Mouse (Mus musculus) midbrain, embryonic 14.5 days (tissue): ENCODE measurements around the gene Tnnt3. TPM values are rescaled to one million over a fixed set of nuclear protein-coding genes. Genes with fewer than 3 reads are reported as not detected.
A peak's percentile ranks its signal among the peaks of the same experiment; 100 is the strongest.

ENCODE experiments used
- ATAC-seq: fragments of 200-750 bp; cut with Nextera tagmentation; 2 replicates; pipeline ENCODE4 v1.8.0; 2017; ENCODE audit warnings: moderate number of reproducible peaks, moderate library complexity; ENCODE audit not compliant: low FRiP score, low TSS enrichment
- DNase-seq: peaks from one replicate; pipeline ENCODE4 v3.0.0-alpha.2; 2015
- H3K27ac ChIP-seq: fragments of 300-500 bp; sonication (generic); replicated peaks from 2 replicates; pipeline ENCODE4 v1.5.1; 2014; ENCODE audit warnings: mild to moderate bottlenecking, low read depth, low read length, moderate library complexity
- H3K27me3 ChIP-seq: fragments of 300-500 bp; sonication (generic); 2 replicates; pipeline ENCODE4 v1.6.1; 2014; ENCODE audit warnings: low read length, control low read depth, mixed read lengths; ENCODE audit not compliant: control insufficient read depth, insufficient read depth
- H3K36me3 ChIP-seq: fragments of 300-500 bp; sonication (generic); 2 replicates; pipeline ENCODE4 v1.6.1; 2014; ENCODE audit warnings: low read length, control low read depth; ENCODE audit not compliant: control insufficient read depth, insufficient read depth
- H3K4me1 ChIP-seq: fragments of 300-500 bp; sonication (generic); 2 replicates; pipeline ENCODE4 v1.6.1; 2014; ENCODE audit warnings: mild to moderate bottlenecking, antibody characterized with exemption, low read length, control low read depth; ENCODE audit not compliant: control insufficient read depth, insufficient read depth
- H3K4me2 ChIP-seq: fragments of 300-500 bp; sonication (generic); 2 replicates; pipeline ENCODE4 v1.6.1; 2014; ENCODE audit warnings: mild to moderate bottlenecking, low read length, moderate library complexity
- H3K4me3 ChIP-seq: fragments of 300-500 bp; sonication (generic); replicated peaks from 2 replicates; pipeline ENCODE4 v1.5.1; 2014; ENCODE audit warnings: low read depth, low read length
- H3K9ac ChIP-seq: fragments of 300-500 bp; sonication (generic); replicated peaks from 2 replicates; pipeline ENCODE4 v1.6.1; 2014; ENCODE audit warnings: mild to moderate bottlenecking, low read length, moderate library complexity
- H3K9me3 ChIP-seq: fragments of 300-500 bp; sonication (generic); 2 replicates; pipeline ENCODE4 v1.6.1; 2016; ENCODE audit warnings: low read length, control low read depth, mixed read lengths; ENCODE audit not compliant: control insufficient read depth
- WGBS: fragments of 180-500 bp; shearing (Covaris S2); extraction: QIAGEN DNeasy Blood & Tissue Kit; methylation state at CpG from one replicate; pipeline ENCODE4 v1.1.7; 2014; 5-methylcytosine and 5-hydroxymethylcytosine counted together
- polyA plus RNA-seq: library from polyadenylated mRNA; unstranded; fragments of >200 nt; fragmentation: Nextera tagmentation; extraction: Ambion mirVana; gene quantifications from 2 replicates; pipeline ENCODE4 v1.2.1, GENCODE M21; 2014

Tnnt3 gene
- polyA plus RNA-seq, 1 experiment from 2014 or later, result 1.1 TPM

DNA sequence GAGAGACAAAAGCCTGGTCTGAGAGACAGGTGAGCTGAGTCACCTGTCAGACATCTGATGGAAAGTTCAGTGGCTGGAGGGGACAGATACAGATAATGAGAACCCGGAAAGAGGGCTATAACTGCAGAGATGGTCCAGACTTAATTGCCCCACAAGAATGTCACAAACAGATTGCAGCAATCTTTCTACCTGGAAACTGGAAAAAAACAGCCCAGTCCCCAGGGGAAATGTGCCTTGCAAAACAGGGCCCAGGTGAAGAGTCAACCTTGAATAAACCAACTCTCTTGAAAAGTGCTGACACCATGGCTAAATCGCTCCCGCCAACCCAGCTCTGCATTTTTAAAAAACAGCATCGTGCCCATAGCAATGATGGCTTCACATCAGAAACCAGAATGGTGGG lies 21.7 kb downstream of the Tnnt3 start:
- Histone ChIP-seq H3K9ac (no peak overlapping the region), H3K4me3 (no peak overlapping the region), H3K27me3 (no peaks in the 10 kb centered on the region; the same call in 1 of the 2 replicates), H3K36me3 (no peaks in the 10 kb centered on the region), H3K4me1 (peaks cover 9% of the 10 kb centered on the region), H3K4me2 (no peak overlapping the region), H3K9me3 (no peaks in the 10 kb centered on the region), H3K27ac (no peak overlapping the region)
- ATAC-seq, result no peak
- WGBS, result 92% methylated on average over 4 of the region's 4 CpGs
- DNase-seq, result no peak

GRCm38 (mm10) chr7:142522352-142522751 lies 23.7 kb downstream of the Tnnt3 start:
- DNase-seq (peak; percentile 21), ATAC-seq (no peak)
- Histone ChIP-seq H3K27me3 (no peaks in the 10 kb centered on the region), H3K4me1 (no peaks in the 10 kb centered on the region), H3K9ac (no peak overlapping the region), H3K9me3 (no peaks in the 10 kb centered on the region), H3K4me3 (no peak overlapping the region), H3K36me3 (no peaks in the 10 kb centered on the region), H3K4me2 (no peak overlapping the region), H3K27ac (no peak overlapping the region)
- 24% methylated on average over 4 of the region's 4 CpGs for WGBS

DNA sequence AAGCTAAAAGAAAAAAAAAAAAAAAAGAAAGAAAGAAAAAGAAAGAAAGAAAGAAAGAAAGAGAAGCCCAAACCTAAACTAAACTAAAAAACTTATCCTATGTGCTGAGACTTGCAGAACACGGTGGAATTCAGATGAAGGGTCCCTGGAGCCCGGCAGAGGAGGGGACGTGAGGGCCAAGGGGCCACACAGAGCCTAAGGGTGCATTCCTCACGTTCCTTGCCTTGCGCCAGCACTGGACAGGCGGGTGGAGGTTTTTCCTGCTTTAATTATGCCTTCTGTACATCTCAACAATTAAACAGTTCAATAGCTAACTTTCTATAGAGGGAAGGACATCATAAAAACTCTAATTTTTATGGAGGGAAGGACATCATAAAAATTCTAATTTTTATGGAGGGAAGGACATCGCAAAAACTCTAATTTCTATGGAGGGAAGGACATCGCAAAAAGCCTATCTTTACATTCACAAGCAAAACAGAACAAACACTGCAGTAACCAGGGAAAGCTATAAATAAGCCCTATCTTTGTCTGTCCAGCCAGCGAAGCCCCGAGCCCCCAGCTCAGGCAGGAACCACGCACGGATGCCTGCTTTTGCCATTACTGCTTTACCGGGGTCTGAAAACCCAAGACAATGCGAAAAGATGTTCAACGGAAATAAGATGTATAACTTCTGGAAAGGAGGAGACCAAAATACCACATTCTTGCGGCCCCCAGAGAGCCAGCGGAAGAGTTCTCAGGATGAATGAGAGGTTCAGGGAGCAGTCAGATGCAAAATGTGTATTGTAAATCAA lies 24.8 kb downstream of the Tnnt3 start:
- WGBS, result 60% methylated on average over 17 of the region's 17 CpGs
- Histone ChIP-seq H3K27ac (no peak overlapping the region), H3K9ac (no peak overlapping the region), H3K4me2 (no peak overlapping the region), H3K4me1 (no peaks in the 10 kb centered on the region), H3K9me3 (no peaks in the 10 kb centered on the region), H3K36me3 (no peaks in the 10 kb centered on the region), H3K4me3 (no peak overlapping the region), H3K27me3 (no peaks in the 10 kb centered on the region)
- ATAC-seq (no peak), DNase-seq (no peak)

DNA sequence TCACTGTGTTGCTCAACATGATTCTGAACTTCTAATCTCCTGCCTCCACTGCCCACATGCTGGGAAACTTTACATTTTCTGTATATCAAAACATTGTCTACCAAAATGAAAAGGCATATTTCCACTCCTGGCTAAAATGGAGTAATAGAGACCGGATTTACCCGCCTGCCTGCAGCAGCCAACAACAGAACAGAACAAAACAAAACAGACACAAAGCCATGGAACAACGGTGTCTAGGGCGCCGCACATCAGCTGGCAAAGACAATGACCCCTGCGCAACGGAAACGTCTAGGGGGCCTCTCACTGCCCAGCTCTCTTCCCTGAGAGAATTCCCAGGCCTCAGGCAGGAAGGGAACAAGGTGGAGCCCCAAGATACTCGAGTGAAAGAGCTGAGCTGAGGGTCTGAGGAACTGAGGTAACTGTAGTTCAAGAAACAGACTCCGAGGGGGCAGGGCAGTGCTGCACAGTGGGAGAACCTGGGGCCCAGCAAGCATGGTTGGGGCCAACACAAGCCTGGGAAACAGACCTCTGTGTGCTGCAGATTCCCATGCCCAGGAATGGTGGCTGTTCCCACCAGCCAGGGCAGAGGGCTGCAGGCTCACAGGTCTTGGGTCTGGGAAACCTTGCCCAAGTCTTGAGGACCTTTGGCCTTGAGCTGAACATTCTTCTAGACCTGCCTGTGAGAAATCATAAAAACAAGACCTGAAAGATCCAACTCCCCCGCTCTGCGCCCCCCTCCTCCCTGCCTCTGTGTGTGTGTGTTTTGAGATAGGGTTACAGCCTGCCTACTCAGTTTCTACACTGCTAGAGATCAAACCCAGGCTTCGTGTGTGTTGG lies 26.9 kb downstream of the Tnnt3 start:
- no peak for DNase-seq
- Histone ChIP-seq H3K9ac (no peak overlapping the region), H3K4me2 (no peak overlapping the region), H3K36me3 (no peaks in the 10 kb centered on the region), H3K27me3 (no peaks in the 10 kb centered on the region), H3K9me3 (no peaks in the 10 kb centered on the region), H3K4me3 (no peak overlapping the region), H3K27ac (no peak overlapping the region), H3K4me1 (no peaks in the 10 kb centered on the region)
- ATAC-seq, result no peak
- 23% methylated on average over 13 of the region's 13 CpGs for WGBS

DNA sequence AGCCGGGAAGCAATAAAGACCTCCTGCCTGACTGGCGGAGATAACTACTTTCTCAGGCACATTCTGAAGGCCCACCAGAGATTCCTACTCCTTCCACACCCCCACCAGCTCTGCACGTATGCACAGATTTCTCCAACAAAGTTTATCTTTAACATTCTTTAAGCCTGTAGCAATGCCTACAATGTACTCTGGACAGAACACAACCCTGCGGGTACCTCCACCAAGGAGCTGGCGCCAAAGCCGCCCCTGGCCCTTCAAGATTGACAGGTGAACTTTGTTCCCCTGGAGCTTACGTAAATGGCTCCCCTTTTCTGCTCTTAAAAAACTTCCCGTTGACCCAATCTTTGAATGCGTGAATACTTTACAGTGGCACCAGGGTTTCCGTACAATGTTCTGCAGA lies 30.7 kb downstream of the Tnnt3 start:
- Histone ChIP-seq H3K9me3 (no peaks in the 10 kb centered on the region), H3K4me2 (no peak overlapping the region), H3K27ac (no peak overlapping the region), H3K27me3 (no peaks in the 10 kb centered on the region), H3K4me3 (no peak overlapping the region), H3K36me3 (no peaks in the 10 kb centered on the region), H3K4me1 (peaks cover 15% of the 10 kb centered on the region), H3K9ac (no peak overlapping the region)
- no peak for DNase-seq
- 72% methylated on average over 10 of the region's 10 CpGs for WGBS
- ATAC-seq, result no peak

- WGBS, result 86% methylated on average over 4 of the region's 4 CpGs
- peak overlapping the region; percentile 78 for H3K27ac ChIP-seq
- H3K9me3 ChIP-seq, result no peaks in the 10 kb centered on the region
- H3K9ac ChIP-seq, result no peak overlapping the region
- peak overlapping the region; percentile 73; the same call in 1 of the 2 replicates for H3K4me3 ChIP-seq
- H3K36me3 ChIP-seq, result peaks cover 3% of the 10 kb centered on the region; the same call in 1 of the 2 replicates
- DNase-seq, result no peak
- H3K4me2 ChIP-seq, result peak overlapping the region; percentile 81
- H3K27me3 ChIP-seq, result no peaks in the 10 kb centered on the region
- ATAC-seq, result peak; percentile 19; the same call in 1 of the 2 replicates
- H3K4me1 ChIP-seq, result peaks cover 15% of the 10 kb centered on the region
These were observed 33.4 kb downstream of the Tnnt3 start for GRCm38 (mm10) chr7:142531973-142532521.

GRCm38 (mm10) chr7:142532671-142533058 lies 34.0 kb downstream of the Tnnt3 start, which contains the start of gene Mrpl23:
Gene Mrpl23 (plus strand): TSS chr7:142532686.
- no peak for DNase-seq
- Histone ChIP-seq H3K36me3 (peaks cover 3% of the 10 kb centered on the region; the same call in 1 of the 2 replicates), H3K27ac (peak within 1 kb of the TSS; percentile 78), H3K9ac (peak within 1 kb of the TSS; percentile 70), H3K9me3 (no peaks in the 10 kb centered on the region), H3K4me2 (peak within 1 kb of the TSS; percentile 81), H3K4me3 (peak within 1 kb of the TSS; percentile 73), H3K27me3 (no peaks in the 10 kb centered on the region), H3K4me1 (peaks cover 15% of the 10 kb centered on the region)
- WGBS, result 7% methylated on average over 17 of the region's 17 CpGs
- peak; percentile 72 for ATAC-seq

- Histone ChIP-seq H3K36me3 (peaks cover 3% of the 10 kb centered on the region; the same call in 1 of the 2 replicates), H3K9ac (peak overlapping the region; percentile 70), H3K27me3 (no peaks in the 10 kb centered on the region), H3K9me3 (no peaks in the 10 kb centered on the region), H3K4me2 (peak overlapping the region; percentile 81), H3K4me1 (peaks cover 16% of the 10 kb centered on the region), H3K4me3 (peak overlapping the region; percentile 73), H3K27ac (peak overlapping the region; percentile 78)
- DNase-seq (peak; percentile 94), ATAC-seq (peak; percentile 90)
- under 1% methylated on average over 44 of the region's 44 CpGs for WGBS
These were observed 34.6 kb downstream of the Tnnt3 start for GRCm38 (mm10) chr7:142533059-142533855.
